Mouse (Mus musculus): ENCODE results near the gene Dmc1.

Dmc1 gene

DNA sequence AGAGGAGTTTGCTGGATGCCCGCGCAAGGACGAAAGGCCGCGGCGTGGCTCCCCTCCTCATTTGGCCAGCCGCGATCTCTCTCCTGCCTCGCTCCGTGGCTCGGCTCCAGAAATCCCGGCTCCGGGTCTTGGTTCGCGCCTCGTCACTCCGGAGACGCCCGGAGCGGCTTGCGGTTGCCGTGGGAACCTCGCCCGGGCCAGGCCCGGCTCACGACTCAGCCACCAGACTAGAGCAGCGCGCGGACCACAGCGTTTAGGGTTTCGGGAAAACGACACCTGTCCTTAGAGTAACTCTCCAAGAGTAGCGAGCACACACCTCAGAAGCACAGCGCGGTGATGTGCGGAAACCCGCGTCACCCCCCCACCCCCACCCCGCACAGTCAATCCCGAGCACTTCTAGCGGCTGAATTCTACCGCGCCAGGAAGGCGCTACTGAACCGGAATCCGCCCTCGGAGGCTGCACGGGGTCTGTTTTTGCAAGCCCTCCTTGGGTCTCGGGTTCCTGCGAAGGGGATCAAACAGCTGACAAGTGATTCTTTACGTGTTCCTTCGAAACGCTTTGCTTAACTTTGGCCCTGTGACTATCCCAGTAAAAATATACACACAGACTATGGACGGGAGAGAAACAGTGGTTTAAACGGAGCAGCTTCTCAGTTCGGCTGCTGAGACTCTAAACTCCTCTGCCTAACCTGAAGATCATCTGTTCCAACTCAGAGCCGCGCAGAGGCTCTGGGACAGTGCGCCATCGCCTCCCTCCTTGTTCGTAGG is 93.2 kb downstream of the Dmc1 start:
- DNase-seq (ENCODE audit: low read depth): peak; percentile 51
